Mouse (Mus musculus) right cerebral cortex, postnatal 25 days (tissue): ENCODE results near the gene Itpkb.

Source experiments
- DNase-seq: peaks from one replicate; pipeline ENCODE4 v3.0.0; 2022

Itpkb gene

GRCm38 (mm10) chr1:180402481-180403081 lies 72.3 kb downstream of the Itpkb start:
- DNase-seq, result no peak

- no peak for DNase-seq
Observed at GRCm38 (mm10) chr1:180403357-180403693, 73.0 kb downstream of the Itpkb start.

GRCm38 (mm10) chr1:180403694-180404606 lies 73.7 kb downstream of the Itpkb start:
- no peak for DNase-seq

- no peak for DNase-seq
Observed at GRCm38 (mm10) chr1:180404706-180405105, 74.4 kb downstream of the Itpkb start.

- DNase-seq, result no peak
Observed at GRCm38 (mm10) chr1:180405576-180406335, 75.5 kb downstream of the Itpkb start.

- DNase-seq, result no peak
Observed at GRCm38 (mm10) chr1:180406336-180407035, 76.2 kb downstream of the Itpkb start.

GRCm38 (mm10) chr1:180407171-180407671 lies 76.9 kb downstream of the Itpkb start:
- DNase-seq, result no peak

GRCm38 (mm10) chr1:180407727-180408719 lies 77.7 kb downstream of the Itpkb start:
- no peak for DNase-seq

GRCm38 (mm10) chr1:180408832-180409231 lies 78.5 kb downstream of the Itpkb start:
- no peak for DNase-seq

GRCm38 (mm10) chr1:180409771-180410170 lies 79.5 kb downstream of the Itpkb start:
- no peak for DNase-seq

- DNase-seq, result no peak
Observed at GRCm38 (mm10) chr1:180410306-180410705, 80.0 kb downstream of the Itpkb start.

GRCm38 (mm10) chr1:180415064-180415463 lies 84.8 kb downstream of the Itpkb start:
- no peak for DNase-seq

GRCm38 (mm10) chr1:180415836-180416235 lies 85.6 kb downstream of the Itpkb start:
- no peak for DNase-seq

- no peak for DNase-seq
Observed at GRCm38 (mm10) chr1:180417118-180417517, 86.8 kb downstream of the Itpkb start.

- no peak for DNase-seq
Observed at GRCm38 (mm10) chr1:180419059-180419458, 88.8 kb downstream of the Itpkb start.

GRCm38 (mm10) chr1:180420496-180421164 lies 90.3 kb downstream of the Itpkb start:
- DNase-seq, result no peak

- no peak for DNase-seq
Observed at GRCm38 (mm10) chr1:180421165-180421909, 91.1 kb downstream of the Itpkb start.

GRCm38 (mm10) chr1:180422076-180422828 lies 92.0 kb downstream of the Itpkb start:
- peak; percentile 65 for DNase-seq

- no peak for DNase-seq
Observed at GRCm38 (mm10) chr1:180423008-180423639, 92.8 kb downstream of the Itpkb start.
